Mouse (Mus musculus) spleen, adult 2 months (tissue): ENCODE measurements at regions not wholly inside any gene's neighbourhood (a gene's known extent, or its start where the extent isn't known, plus 50 kb on each side); places are given as distances from the start of the nearest gene placed in this dataset.

Experiments used
- DNase-seq, 2 experiments: peaks; one replicate each; pipeline versions ENCODE4 v3.0.0 to v3.0.0-alpha.2; 2012 to 2021; ENCODE audit warnings: low spot score in 2 of 2, low read depth in 1 of 2
- H3K27ac ChIP-seq: fragments of 200-500 bp; 2 replicates; pipeline ENCODE4 v1.5.1; 2012; ENCODE audit warnings: low read length, inconsistent platforms; ENCODE audit not compliant: insufficient read depth
- H3K27me3 ChIP-seq: fragments of 200-500 bp; 2 replicates; pipeline ENCODE4 v1.6.1; 2012; ENCODE audit warnings: mild to moderate bottlenecking, moderate library complexity, low read length, inconsistent platforms; ENCODE audit not compliant: control insufficient read depth, insufficient read depth
- H3K36me3 ChIP-seq: fragments of 200-500 bp; 2 replicates; pipeline ENCODE4 v1.6.1; 2012; ENCODE audit warnings: mild to moderate bottlenecking, low read length, inconsistent platforms; ENCODE audit not compliant: control insufficient read depth, insufficient read depth
- H3K4me1 ChIP-seq: fragments of 200-500 bp; 2 replicates; pipeline ENCODE4 v1.6.1; 2011; ENCODE audit warnings: inconsistent platforms; ENCODE audit not compliant: control insufficient read depth, insufficient read depth, insufficient read length
- H3K4me3 ChIP-seq: fragments of 200-500 bp; 2 replicates; pipeline ENCODE4 v1.5.1; 2011; ENCODE audit warnings: mild to moderate bottlenecking, inconsistent platforms; ENCODE audit not compliant: insufficient read depth, insufficient read length; ENCODE audit errors: extremely low read depth
- CTCF ChIP-seq: fragments of 200-500 bp; IDR thresholded peaks from 2 replicates; pipeline ENCODE4 v1.5.1; 2011; ENCODE audit warnings: mild to moderate bottlenecking, inconsistent platforms; ENCODE audit not compliant: insufficient read depth, insufficient read length, insufficient replicate concordance; ENCODE audit errors: extremely low read depth
- POLR2A ChIP-seq: fragments of 200-500 bp; IDR thresholded peaks from 2 replicates; pipeline ENCODE4 v1.6.1; 2011; ENCODE audit warnings: low read depth, low read length, inconsistent platforms
- WGBS: fragments of 180-500 bp; shearing (Covaris S2); methylation state at CpG from one replicate; pipeline ENCODE4 v1.1.7; 2018; 5-methylcytosine and 5-hydroxymethylcytosine counted together

DNA sequence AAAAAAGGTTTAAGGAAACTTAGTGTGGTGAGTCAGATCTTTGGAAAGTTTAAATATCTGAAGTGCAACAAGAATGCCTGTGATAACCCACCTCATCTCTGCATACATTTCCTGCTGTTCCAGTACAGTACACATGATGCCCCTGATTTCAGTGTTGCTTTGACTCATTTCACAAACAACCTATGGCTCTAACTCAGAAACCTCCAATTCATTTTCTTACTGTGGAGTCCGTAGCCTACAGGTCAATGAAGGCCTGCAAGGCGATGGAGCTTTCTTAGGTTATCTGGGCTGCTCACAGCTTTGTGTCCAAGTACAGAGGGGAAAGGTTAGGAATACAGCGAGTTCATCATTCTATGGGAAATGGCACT is 235.8 kb upstream of the Map3k7 start:
- Histone ChIP-seq H3K27ac (no peak overlapping the region), H3K4me1 (no peaks in the 10 kb centered on the region), H3K4me3 (no peak overlapping the region), H3K27me3 (no peaks in the 10 kb centered on the region), H3K36me3 (no peaks in the 10 kb centered on the region)
- 86% methylated on average over 3 of the region's 3 CpGs for WGBS
- TF ChIP-seq CTCF (no peak), POLR2A (no peak)
- no peak for DNase-seq

DNA sequence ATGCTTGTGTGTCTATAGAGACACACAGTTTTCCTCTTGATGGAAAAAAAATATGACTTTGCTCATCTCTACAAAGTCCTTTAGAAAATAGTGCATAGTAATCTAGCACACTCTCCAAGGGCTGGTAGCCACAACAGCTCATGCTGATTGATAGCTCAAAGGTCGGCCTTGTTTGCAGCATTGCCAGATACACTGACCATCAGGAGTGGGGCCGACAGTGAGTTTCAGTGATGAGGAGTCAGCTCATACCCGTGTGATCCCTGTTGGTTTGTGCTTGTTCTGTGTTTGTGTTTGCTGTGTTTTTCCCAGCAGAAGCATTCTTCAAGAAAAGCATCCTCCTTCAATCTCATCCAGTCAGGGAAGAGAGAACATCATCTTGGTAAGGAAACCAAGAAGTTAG is 220.1 kb upstream of the Map3k7 start:
- DNase-seq, result no peak
- no peak overlapping the region for H3K4me3 ChIP-seq
- no peak overlapping the region for H3K27ac ChIP-seq
- 87% methylated on average over 3 of the region's 3 CpGs for WGBS
- H3K27me3 ChIP-seq, result no peaks in the 10 kb centered on the region
- no peaks in the 10 kb centered on the region for H3K36me3 ChIP-seq
- TF ChIP-seq POLR2A, result no peak
- no peak for TF ChIP-seq CTCF
- no peaks in the 10 kb centered on the region for H3K4me1 ChIP-seq

DNA sequence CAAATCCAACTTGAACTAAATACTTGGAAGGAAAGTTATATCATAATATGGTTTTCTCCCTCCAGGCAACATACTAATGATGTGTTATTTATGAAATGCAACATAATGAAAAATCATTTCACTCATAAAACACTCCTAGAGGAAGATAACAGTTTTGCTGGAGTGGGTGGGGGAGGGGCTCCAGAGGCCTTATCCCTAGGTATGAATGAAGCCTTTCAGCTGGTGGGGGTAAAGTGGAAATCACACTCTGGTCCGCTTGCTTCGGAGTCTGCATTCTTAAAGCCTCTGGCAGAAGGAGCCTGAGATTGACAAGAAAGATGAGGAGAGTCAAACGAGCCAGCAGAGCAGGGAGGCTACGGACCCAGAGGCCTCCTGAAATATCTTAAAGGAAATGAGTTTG is 219.5 kb upstream of the Map3k7 start:
- Histone ChIP-seq H3K4me1 (no peaks in the 10 kb centered on the region), H3K4me3 (no peak overlapping the region), H3K27me3 (no peaks in the 10 kb centered on the region), H3K27ac (no peak overlapping the region), H3K36me3 (no peaks in the 10 kb centered on the region)
- 88% methylated on average over 4 of the region's 4 CpGs for WGBS
- TF ChIP-seq POLR2A, result no peak
- TF ChIP-seq CTCF, result no peak
- no peak for DNase-seq

DNA sequence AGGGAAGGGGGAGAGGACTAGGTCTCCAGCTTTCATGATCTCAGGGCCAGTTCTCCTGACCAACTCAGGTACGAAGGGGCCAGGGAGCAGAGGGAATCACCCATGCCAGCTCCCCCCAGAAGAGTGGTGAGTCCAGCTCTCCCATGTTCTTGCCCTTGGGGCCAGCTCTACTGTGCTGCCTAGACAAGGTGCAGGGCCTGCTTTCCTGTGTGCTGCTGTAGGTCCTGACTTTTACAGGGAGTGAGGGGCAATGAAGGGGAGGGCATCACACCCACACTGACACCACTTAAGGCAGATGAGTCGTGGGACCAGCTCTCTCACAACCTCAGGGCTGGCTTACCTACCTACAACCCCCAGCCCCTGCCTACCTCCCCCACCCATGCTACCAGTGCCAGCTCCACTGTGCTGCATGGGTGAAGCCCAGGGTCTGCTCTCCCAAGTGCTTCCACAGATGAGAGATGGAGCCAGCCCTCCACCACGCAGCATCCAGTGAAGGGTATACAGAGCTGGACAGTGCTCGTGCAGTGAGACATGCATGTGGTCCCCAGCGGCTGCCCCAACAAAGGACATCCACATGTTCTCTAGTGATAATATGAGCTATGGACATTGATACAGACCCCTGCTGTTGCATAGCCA is 210.1 kb upstream of the Map3k7 start:
- no peak overlapping the region for H3K27ac ChIP-seq
- no peaks in the 10 kb centered on the region for H3K4me1 ChIP-seq
- H3K27me3 ChIP-seq, result no peaks in the 10 kb centered on the region
- no peak for DNase-seq
- H3K4me3 ChIP-seq, result no peak overlapping the region
- H3K36me3 ChIP-seq, result no peaks in the 10 kb centered on the region
- TF ChIP-seq CTCF (no peak), POLR2A (no peak)
- WGBS, result 91% methylated on average over 5 of the region's 5 CpGs

DNA sequence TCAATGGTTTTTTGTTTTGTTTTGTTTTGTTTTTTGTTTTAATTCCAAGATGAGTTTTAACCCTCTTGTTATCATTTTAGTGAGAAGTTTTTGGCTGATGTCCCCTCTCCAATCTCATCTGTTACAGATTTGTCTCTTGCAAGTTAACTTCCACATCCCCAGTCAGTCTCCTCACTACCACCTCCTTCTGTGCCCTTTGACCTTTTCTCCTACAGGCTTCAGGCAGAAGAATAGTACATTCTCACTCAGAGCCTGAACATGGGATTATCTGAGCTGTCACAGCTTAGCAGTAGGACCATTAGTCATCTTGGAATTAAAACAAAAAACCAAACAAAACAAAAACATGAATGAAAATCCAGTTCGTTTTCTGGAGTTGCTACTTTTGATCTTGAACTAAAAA is 206.8 kb upstream of the Map3k7 start:
- WGBS, result 64% methylated on average over 1 of the region's 1 CpGs
- H3K4me1 ChIP-seq, result no peaks in the 10 kb centered on the region
- H3K27ac ChIP-seq, result no peak overlapping the region
- no peaks in the 10 kb centered on the region for H3K27me3 ChIP-seq
- DNase-seq, result no peak
- no peaks in the 10 kb centered on the region for H3K36me3 ChIP-seq
- TF ChIP-seq CTCF (no peak), POLR2A (no peak)
- no peak overlapping the region for H3K4me3 ChIP-seq

DNA sequence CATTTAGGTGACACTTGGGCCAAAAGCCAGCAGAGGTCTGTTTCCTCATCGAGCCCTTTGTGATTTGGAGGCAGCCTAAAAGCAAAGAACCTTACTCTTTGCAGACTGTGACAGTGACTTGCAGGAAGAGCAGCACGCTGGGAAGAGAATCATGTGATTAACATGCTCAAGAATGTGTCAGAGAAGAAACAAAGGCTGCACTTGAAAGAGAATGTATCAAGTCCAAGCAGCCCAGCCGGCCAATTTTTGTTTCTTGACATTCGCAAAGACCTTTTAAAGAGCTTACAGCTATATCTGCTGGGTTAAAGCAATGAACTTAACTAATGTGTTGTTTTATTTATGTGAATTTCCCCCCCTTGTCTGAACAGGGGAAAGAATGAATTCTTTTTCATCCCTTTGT is 203.8 kb upstream of the Map3k7 start:
- H3K4me3 ChIP-seq, result no peak overlapping the region
- no peaks in the 10 kb centered on the region for H3K4me1 ChIP-seq
- DNase-seq, result no peak
- TF ChIP-seq POLR2A (no peak), CTCF (no peak)
- no peak overlapping the region for H3K27ac ChIP-seq
- no peaks in the 10 kb centered on the region for H3K27me3 ChIP-seq
- H3K36me3 ChIP-seq, result no peaks in the 10 kb centered on the region
- WGBS, result 78% methylated on average over 4 of the region's 4 CpGs

DNA sequence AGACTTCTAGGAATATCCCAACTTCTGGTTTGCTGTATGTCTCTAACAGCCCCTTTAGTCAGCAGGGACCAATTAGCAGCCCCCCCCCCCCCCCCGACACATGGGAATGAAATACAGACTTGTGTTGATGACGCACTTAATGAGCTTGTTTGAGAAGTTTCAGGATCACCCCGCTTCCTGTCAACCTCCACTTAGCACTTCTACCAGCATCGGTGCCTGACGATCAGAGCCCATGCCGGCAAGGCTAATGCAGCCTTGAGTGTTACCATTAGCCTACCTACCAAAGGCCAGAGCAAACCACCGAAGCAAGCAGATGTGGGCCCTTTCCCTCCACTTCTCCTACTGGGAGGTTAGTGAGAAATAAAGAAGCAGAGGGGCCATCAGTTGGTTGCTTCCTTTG is 201.7 kb upstream of the Map3k7 start:
- Histone ChIP-seq H3K36me3 (no peaks in the 10 kb centered on the region), H3K27me3 (no peaks in the 10 kb centered on the region), H3K27ac (no peak overlapping the region), H3K4me3 (no peak overlapping the region), H3K4me1 (no peaks in the 10 kb centered on the region)
- DNase-seq, result no peak
- TF ChIP-seq POLR2A, result no peak
- TF ChIP-seq CTCF, result no peak
- WGBS, result 71% methylated on average over 7 of the region's 7 CpGs
